Mouse (Mus musculus): ENCODE results near the gene Hbb-bh2.
"Not testable (repeated sequence)": the region's sequence is repeated elsewhere in the genome, so short reads cannot be mapped to it uniquely, and the experiment has no call there.

Hbb-bh2 gene

GRCm38 (mm10) chr7:103811223-103811845 lies 29.0 kb downstream of the Hbb-bh2 start:
- no peak for DNase-seq

DNA sequence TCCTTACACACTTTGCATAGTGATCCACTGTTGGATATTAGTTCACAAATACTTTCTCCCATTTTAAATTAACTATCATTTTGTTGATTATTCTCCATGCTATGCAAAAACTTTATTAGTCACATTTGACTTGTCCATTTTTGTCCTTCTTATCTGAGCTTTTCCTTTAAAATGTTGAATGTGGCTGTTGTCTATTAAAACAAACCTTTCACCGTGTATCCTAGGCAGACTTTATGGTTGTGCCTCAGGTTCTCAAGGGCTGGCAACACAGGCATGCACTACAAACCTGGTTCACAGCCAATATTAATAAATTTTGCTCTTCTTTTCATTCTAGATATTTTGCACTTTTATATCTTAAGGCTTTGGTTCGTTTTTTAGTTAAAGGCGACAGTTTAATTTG lies 29.6 kb downstream of the Hbb-bh2 start:
- no peak for DNase-seq

DNA sequence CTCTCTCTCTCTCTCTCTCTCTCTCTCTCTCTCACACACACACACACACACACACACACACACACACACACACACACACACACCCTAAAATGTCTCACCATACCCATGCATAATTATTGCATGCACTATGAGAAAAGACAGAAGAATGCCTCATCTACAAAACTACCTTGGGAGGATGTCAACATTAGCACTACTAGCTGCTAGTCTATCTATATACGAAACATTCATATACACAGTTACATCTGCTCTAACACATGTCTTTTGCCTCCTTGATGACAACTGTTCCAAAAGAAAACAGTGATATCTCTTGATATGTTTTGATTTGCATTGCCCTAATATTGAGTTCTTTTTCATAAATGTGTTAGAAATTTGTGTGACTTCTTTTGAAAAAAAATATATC lies 30.0 kb downstream of the Hbb-bh2 start:
- no peak for DNase-seq

GRCm38 (mm10) chr7:103809801-103810155 lies 30.5 kb downstream of the Hbb-bh2 start:
- DNase-seq = no peak

GRCm38 (mm10) chr7:103808971-103809800 lies 31.1 kb downstream of the Hbb-bh2 start:
- DNase-seq = no peak

DNA sequence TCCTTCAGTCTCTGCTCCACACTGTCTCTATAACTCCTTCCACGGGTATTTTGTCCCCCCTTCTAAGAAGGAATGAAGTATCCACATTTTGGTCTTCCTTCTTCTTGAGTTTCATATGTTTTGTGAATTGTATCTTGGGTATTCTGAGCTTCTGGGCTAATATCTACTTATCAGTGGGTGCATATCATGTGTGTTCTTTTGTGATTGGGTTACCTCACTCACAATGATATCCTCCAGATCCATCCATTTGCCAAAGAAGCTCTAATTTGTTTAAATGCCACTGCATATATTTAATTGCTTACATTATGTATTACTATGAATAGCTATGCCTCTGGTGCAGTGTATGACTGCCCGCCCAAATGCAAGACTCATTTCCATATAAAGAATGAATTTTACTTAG lies 32.2 kb downstream of the Hbb-bh2 start:
- not testable (repeated sequence) for DNase-seq

GRCm38 (mm10) chr7:103806856-103807255 lies 33.5 kb downstream of the Hbb-bh2 start:
- no peak for DNase-seq

DNA sequence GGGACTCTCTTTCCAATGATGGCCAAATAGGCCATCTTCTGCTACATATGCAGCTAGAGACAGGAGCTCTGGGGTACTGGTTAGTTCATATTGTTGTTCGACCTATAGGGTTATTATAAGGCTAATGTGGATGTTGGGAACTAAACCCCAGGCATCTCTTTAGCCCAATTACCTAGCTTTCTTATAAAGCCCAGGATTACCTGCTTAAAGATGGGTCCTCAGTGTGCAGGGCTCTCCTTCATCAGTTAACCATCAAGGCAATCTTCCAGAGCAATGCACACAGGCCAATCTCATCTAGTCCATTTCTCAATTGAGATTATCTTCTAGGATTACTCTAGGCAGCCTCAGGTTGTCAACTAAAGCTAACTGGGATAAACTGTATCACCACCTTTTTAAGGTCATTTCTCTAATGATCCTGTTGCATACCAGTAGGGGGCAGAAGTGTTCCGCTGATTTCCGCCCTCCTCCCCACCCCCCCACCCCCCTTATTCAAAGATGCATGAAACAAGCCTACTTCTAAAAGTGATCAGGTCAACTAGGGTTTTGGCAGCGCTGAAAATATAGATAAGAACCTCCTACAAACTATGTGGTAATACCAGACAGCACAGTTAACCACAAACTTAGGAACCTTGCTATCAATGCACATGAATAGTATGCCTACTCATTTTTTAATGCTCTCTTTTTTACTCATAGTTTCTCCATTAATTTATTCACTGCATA lies 47.5 kb downstream of the Hbb-bh2 start:
- DNase-seq = no peak

DNA sequence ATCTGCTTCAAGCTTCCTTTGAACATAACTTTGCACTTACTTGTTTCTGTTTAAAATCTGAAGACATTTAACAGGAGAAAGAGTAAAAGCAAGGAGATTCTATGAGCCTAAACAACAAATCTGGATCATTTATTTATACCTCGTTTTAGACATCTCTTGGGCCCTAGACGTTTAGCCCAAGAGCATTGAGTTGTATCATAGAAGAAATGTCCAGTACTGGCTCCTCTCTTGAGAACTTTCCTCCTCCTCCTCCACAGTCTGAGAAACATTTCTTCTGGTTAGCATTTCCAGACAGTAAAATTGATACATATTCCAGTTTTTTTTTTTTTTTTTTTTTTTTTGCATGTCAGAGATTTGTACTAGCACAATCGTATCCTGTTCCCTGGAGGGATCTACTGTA lies 48.6 kb downstream of the Hbb-bh2 start, which contains the start of gene Olfr67:
Olfr67 (minus strand) TSS at position 101 of the 400 bp plus-strand sequence.
- no peak for DNase-seq
